Mouse (Mus musculus): Measurements from ENCODE around the gene Nckipsd. TPM values are rescaled to one million over a fixed set of nuclear protein-coding genes. Genes with fewer than 3 reads are reported as not detected.
A peak's percentile ranks its signal among the peaks of the same experiment; 100 is the strongest.

The Nckipsd gene
- total RNA-seq (2021): 1 to 10 TPM; 4.4 TPM
- long read RNA-seq, experiment 1, transcript Nckipsd-201 (13 exons, 3,360 nt): major isoform, 10 of 12 reads
- long read RNA-seq, experiment 1, partial matches to known transcripts: 1 of 12 reads
- long read RNA-seq, experiment 1, other reads (novel, unspliced or antisense): 1 of 12 reads
- long read RNA-seq, experiment 2, transcript Nckipsd-201 (13 exons, 3,360 nt): major isoform, 8 of 10 reads
- long read RNA-seq, experiment 2, partial matches to known transcripts: 1 of 10 reads
- long read RNA-seq, experiment 2, other reads (novel, unspliced or antisense): 1 of 10 reads

GRCm38 (mm10) chr9:108808163-108808665 lies at the start of gene Nckipsd:
Nckipsd (plus strand) TSS chr9:108808368.
- peak; percentile 94 for DNase-seq (ENCODE audit: low spot score)

DNA sequence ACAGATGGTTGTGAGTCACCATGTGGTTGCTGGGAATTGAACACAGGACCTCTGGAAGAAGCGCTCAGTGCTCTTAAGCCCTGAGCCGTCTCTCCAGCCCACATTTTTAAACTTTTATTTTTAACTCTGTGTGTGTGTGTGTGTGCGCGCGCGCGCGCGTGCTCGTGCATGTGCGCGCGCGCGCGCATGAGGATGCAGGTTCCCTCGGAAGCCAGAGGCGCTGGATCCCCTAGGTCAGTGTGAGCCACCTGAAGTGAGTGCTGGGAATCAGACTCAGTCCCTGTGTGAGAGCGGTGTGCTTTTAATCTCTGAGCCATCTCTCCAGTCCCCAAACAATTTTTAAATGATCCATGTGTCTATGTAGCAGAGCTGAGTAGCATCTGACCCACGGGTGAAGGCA lies 49.0 kb upstream of the Nckipsd start:
- DNase-seq (ENCODE audit: low spot score): no peak

- DNase-seq (ENCODE audit: low spot score): no peak
Measured at GRCm38 (mm10) chr9:108759805-108760204, 48.4 kb upstream of the Nckipsd start.

DNA sequence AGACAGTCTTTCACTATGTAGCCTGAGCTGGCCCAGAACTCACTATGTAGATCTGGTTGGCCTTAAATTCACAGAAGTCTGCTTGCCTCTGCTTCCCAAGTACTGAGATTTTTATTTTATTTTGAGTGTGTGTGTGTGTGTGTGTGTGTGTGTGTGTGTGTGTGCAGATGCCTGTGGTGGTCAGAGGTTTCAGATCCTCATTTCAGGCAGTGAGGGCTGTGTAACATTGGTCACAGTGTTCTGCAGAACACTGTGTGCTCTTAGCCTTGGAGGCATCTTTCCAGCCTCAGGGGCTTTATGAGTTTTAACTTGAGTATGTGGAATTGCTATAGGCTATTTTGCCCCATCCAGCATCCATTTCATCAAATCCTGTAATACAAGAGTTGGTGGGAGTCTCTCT lies 46.6 kb upstream of the Nckipsd start:
- no peak for DNase-seq (ENCODE audit: low spot score)

GRCm38 (mm10) chr9:108764971-108765370 lies 43.2 kb upstream of the Nckipsd start:
- DNase-seq (ENCODE audit: low spot score): no peak

GRCm38 (mm10) chr9:108776614-108777013 lies 31.6 kb upstream of the Nckipsd start:
- no peak for DNase-seq (ENCODE audit: low spot score)

DNA sequence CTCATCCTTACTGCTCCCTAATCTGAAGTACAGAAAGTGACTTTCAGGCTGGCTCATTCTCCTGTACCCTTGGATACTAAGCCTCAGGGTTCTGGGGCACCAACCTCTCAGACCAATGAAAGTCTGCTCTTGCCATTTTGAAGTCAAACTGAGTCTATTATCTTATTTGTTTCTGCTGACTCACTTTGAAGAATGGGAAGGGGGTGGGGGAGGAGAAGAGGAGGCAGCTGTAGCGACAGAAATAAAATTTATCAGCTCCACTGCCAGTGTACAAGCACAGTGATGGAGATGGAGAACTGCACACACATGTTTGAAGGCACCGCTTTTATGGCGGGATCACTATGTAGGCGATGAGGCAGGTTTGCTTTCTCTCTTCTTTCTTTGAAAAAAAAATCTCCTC lies 30.9 kb upstream of the Nckipsd start:
- DNase-seq (ENCODE audit: low spot score): no peak

- no peak for DNase-seq (ENCODE audit: low spot score)
Measured at GRCm38 (mm10) chr9:108780959-108781358, 27.2 kb upstream of the Nckipsd start.

- no peak for DNase-seq (ENCODE audit: low spot score)
Measured at GRCm38 (mm10) chr9:108781891-108782290, 26.3 kb upstream of the Nckipsd start.

GRCm38 (mm10) chr9:108782836-108783547 lies 25.2 kb upstream of the Nckipsd start:
- no peak for DNase-seq (ENCODE audit: low spot score)

DNA sequence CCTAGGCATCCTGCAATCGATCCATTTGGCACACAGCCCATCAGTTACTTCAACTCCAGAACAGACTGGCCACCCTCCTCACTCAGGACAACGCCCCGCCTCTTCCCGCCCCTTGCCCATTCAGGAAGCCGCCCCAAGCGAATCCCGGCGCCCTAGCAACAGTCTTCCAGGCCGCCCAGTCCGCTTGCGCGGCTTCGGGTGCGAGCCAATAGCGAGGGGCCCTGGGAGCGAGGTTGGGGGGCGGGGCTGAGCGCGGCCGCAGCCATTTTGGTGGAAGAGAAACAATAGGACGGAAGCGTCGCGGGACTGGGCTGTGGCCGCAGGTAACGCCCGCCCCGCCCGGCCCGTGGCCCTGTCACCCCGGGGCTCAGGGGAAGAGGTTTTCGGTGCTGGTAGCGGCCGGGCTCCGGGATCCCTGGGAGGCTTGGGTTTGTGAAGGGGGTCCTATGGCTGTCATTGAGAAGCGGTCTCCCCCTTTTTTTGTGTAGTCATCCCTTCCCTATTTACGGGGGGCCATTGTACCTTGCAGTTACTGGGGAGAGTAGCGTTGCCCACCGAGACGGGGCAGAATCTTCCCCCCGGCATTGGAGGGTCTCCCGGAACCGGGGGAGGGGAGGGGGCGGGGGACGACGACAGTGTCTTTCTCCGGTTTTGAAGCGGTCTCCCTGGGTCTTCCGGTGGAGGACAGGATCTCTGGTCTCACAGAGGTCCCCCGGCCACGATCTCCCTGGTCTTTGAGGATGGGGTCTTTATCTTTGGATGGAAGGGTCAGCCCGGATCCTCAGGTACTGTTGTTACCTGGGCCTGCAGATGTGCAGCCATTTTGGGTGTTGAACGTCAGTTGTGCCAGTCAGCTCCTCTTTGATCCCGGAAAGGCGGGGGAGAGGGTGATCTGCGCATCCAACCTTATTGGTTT lies 24.4 kb upstream of the Nckipsd start, which contains the start of gene Ip6k2:
Ip6k2 (plus strand) TSS at position 249 of the 916 bp plus-strand sequence.
- DNase-seq (ENCODE audit: low spot score): peak; percentile 94

DNA sequence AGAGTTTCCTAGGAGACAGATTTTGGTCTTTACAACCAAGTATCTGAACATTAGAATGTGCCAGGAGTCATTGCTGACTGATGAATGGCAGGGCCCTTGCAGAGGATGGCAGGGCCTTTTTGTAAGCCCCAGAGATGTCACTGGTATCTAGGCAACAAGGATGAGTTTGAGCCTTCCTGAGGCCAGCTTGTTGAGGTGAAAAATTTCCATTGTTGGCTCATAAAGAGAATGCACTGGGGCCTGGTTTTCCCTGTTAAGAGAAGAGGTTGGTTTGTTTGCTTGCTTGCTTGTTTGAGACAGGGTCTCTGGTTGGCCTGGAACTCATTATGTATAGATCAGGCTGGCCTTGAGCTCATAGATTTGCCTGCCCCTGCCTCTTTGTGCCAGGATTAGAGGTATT lies 22.8 kb upstream of the Nckipsd start:
- no peak for DNase-seq (ENCODE audit: low spot score)

DNA sequence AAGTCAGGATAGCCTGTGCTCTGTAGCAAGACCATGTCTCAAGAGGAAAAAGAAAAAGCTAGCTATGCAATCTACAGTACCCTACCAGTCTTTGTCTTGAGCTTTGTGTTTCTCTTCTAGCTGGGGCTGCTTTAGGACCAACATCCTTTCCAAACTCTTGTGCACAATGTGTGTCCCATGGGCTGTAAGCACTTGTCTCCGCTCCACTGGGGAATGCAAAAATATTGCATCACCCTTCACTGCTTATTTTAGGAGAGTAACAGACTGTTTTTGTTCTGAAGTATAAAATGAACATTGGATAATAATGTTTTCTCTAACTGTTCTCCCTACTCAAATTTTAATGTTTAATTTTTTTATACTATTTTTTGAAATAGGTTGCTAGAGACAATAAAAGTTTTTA lies 21.7 kb upstream of the Nckipsd start:
- DNase-seq (ENCODE audit: low spot score): no peak

GRCm38 (mm10) chr9:108787080-108787479 lies 21.1 kb upstream of the Nckipsd start:
- no peak for DNase-seq (ENCODE audit: low spot score)

GRCm38 (mm10) chr9:108788713-108789112 lies 19.5 kb upstream of the Nckipsd start:
- DNase-seq (ENCODE audit: low spot score): no peak

- no peak for DNase-seq (ENCODE audit: low spot score)
Measured at GRCm38 (mm10) chr9:108792307-108792706, 15.9 kb upstream of the Nckipsd start.

GRCm38 (mm10) chr9:108792730-108793129 lies 15.4 kb upstream of the Nckipsd start:
- no peak for DNase-seq (ENCODE audit: low spot score)

DNA sequence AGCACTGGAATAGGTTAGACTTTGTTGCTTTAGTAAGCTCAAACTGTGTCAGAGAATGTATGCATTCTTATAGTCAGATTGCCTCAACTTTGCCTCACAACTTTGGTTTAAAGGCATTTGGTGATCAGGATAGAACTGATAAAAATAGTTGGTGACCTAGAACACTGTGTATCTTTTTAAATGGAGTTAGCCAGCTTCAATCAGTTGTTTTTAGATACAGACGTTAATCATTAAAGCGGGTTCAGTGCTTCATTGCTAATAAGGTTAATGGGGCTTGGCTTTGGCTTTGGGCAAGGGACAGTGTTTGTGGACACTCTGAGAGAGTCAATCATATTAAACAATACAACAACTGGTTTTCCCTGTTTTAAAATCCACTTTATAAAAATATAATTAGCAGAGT lies 12.9 kb upstream of the Nckipsd start:
- DNase-seq (ENCODE audit: low spot score): no peak

DNA sequence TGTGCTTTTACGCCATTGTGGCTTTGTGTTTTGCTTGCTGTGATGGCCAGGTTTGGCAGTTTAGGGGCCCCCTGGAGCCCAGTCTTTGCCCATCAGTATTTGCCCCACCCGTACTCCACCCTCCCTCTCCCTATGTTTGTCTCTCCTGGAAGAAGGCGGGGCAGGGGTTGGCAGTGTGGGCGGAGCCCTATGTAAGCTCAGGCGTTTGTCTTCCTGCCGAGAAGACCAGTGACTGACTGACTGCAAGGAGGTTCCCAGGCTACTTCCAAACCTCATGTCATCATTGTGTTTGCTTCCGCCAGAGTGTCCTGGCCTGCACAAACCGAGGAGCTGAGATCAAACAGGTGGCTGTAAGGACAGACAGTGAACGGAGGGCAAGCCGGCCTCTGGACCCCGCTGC lies 12.4 kb upstream of the Nckipsd start:
- DNase-seq (ENCODE audit: low spot score): peak; percentile 59

DNA sequence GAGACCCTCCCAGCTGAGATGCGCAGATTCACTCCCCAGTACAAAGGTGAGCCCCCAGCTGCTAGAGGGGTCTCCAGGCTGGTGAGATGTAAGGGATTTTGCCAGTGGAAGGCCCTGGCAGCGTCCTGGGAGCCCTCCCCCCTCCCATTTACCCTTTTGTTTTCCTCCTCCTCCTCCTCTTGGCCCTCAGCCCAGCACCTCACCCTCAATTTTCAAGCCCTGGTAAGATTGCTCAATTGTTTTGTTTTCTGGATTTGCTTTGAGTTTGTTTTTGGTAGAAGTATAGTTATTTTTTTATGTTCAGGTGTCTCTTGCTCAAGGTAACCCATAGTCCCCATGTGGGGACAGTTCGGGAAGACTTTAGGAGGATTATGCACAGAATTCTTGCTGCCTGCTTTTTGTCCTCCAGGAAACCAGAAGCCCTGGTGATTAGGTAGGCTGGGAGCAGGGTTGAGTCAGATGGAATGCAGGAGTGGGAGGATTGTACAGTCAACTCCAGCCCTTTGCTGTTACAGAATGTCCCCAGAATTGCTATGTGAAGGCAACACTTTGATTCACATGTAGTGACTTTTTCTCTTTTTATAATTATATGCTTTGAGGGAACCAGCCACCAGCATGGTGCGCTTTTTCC lies 11.7 kb upstream of the Nckipsd start:
- no peak for DNase-seq (ENCODE audit: low spot score)

DNA sequence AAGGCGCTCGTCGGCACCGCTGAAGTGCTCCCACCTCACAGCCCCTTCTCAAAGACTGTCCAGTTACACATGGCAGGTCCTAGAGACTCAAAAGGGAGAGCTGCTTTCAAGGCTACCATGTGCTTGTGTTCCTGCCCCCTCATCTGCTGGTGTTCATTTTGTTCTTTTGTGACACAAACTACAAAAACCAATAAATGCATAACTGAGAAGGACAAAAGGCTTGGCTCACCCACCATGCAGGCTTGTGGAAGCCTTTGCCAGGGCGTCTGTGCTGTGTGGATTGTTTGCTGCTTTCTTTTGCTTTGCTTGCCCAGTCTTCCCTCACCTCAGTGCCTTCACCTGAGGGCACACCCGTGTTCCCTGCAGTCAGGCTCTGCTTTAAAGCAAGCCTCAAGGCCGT lies 10.7 kb upstream of the Nckipsd start:
- DNase-seq (ENCODE audit: low spot score): no peak
